Mouse (Mus musculus): Measurements from ENCODE around the gene Zmym6.

- no peak for TF ChIP-seq CTCF (IDR thresholded peaks at IDR 0.05)
- no peak for TF ChIP-seq EP300 (IDR thresholded peaks at IDR 0.05)
These were observed 60.4 kb downstream of the Zmym6 start for GRCm38 (mm10) chr4:127137591-127137990.
